Mouse (Mus musculus): ENCODE measurements around the gene Zp2. TPM values are rescaled to one million over a fixed set of nuclear protein-coding genes. Genes with fewer than 3 reads are reported as not detected.

Zp2 gene
- polyA plus RNA-seq, 1 experiment: 0.38 TPM

- Histone ChIP-seq H3K4me3 (ENCODE audit: insufficient read depth, low read length) (no peak overlapping the region), H3K4me1 (ENCODE audit: control insufficient read depth, insufficient read depth, low read length) (peaks cover 4% of the 10 kb centered on the region), H3K27ac (ENCODE audit: insufficient read depth, low read length) (peak overlapping the region; percentile 84)
- TF ChIP-seq POLR2A (IDR thresholded peaks at IDR 0.05; ENCODE audit: extremely low read depth, insufficient read depth, low read length) (no peak), CTCF (IDR thresholded peaks at IDR 0.05; ENCODE audit: extremely low read depth, insufficient read depth, low read length) (no peak)
Observed at GRCm38 (mm10) chr7:120156841-120157409, 11.8 kb upstream of the Zp2 start.

DNA sequence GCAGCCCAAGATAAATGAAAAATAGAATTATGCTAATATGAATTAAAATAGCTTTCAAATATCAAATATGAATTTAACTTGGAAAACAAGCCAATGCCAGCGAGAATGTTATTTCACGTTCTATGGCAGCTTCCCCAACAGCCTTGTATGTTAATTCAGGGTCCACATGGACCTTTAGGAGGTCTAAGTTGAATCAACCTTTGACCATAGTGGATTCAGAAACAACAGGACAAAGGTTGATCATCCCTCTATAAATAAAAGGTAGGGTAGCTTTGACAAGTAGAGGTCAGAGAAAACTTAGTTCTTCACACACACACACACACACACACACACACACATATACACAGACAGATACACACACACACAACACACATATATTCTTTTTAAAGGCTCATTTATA lies 5.8 kb upstream of the Zp2 start:
- Histone ChIP-seq H3K4me3 (ENCODE audit: insufficient read depth, low read length) (no peak overlapping the region), H3K4me1 (ENCODE audit: control insufficient read depth, insufficient read depth, low read length) (no peaks in the 10 kb centered on the region; the same call in none of the 2 replicates), H3K27ac (ENCODE audit: insufficient read depth, low read length) (no peak overlapping the region)
- TF ChIP-seq CTCF (IDR thresholded peaks at IDR 0.05; ENCODE audit: extremely low read depth, insufficient read depth, low read length): no peak
- TF ChIP-seq POLR2A (IDR thresholded peaks at IDR 0.05; ENCODE audit: extremely low read depth, insufficient read depth, low read length): no peak

DNA sequence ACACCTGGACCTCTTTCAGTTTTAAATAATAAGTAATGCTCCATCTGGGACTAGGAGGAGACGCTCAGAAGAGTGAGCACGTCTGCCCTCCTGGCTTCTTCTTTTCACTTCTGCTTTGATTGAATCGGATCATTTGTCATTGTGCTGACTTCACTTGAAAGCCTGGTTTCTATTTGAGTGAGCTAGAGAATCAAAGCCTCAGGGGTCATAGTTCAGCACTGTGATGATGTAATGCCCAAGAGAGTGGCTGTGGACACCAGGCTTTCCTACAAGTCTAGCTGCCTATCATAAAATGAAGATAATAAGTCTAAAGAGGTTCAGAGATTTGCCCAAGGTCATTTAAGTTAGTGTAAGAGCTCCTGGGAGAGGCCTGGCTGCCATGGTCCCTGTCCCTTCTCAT lies 5.2 kb upstream of the Zp2 start:
- Histone ChIP-seq H3K4me1 (ENCODE audit: control insufficient read depth, insufficient read depth, low read length) (no peaks in the 10 kb centered on the region; the same call in none of the 2 replicates), H3K4me3 (ENCODE audit: insufficient read depth, low read length) (no peak overlapping the region), H3K27ac (ENCODE audit: insufficient read depth, low read length) (peak overlapping the region; percentile 7)
- no peak for TF ChIP-seq CTCF (IDR thresholded peaks at IDR 0.05; ENCODE audit: extremely low read depth, insufficient read depth, low read length)
- no peak for TF ChIP-seq POLR2A (IDR thresholded peaks at IDR 0.05; ENCODE audit: extremely low read depth, insufficient read depth, low read length)

- no peak overlapping the region for H3K27ac ChIP-seq (ENCODE audit: insufficient read depth, low read length)
- no peak for TF ChIP-seq POLR2A (IDR thresholded peaks at IDR 0.05; ENCODE audit: extremely low read depth, insufficient read depth, low read length)
- TF ChIP-seq CTCF (IDR thresholded peaks at IDR 0.05; ENCODE audit: extremely low read depth, insufficient read depth, low read length): no peak
- no peaks in the 10 kb centered on the region for H3K4me1 ChIP-seq (ENCODE audit: control insufficient read depth, insufficient read depth, low read length)
- H3K4me3 ChIP-seq (ENCODE audit: insufficient read depth, low read length): no peak overlapping the region
Observed at GRCm38 (mm10) chr7:120142743-120143142, 2.3 kb downstream of the Zp2 start.

DNA sequence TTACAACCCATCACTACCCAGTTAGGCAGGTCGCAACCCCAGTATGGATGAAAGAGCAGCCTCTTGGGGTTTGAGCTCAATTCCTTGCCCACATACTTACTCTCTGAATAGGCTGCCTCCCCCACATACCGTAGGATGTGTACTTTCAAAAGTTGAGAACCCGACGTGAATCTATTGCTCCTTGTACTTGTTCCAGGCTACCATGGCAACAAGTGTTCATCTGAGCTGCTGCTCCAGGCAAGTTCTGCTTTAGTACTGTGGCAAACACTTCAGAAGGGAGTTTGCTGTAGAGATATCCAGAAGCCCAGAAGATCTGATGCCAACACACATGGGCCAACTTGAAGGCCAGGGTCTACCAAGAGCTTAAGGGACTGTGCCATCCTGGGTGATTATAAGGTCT lies 16.1 kb downstream of the Zp2 start:
- no peak for TF ChIP-seq POLR2A (IDR thresholded peaks at IDR 0.05; ENCODE audit: extremely low read depth, insufficient read depth, low read length)
- TF ChIP-seq CTCF (IDR thresholded peaks at IDR 0.05; ENCODE audit: extremely low read depth, insufficient read depth, low read length): no peak
- Histone ChIP-seq H3K4me3 (ENCODE audit: insufficient read depth, low read length) (no peak overlapping the region), H3K27ac (ENCODE audit: insufficient read depth, low read length) (no peak overlapping the region), H3K4me1 (ENCODE audit: control insufficient read depth, insufficient read depth, low read length) (no peaks in the 10 kb centered on the region; the same call in 1 of the 2 replicates)

GRCm38 (mm10) chr7:120127686-120128059 lies 17.4 kb downstream of the Zp2 start:
- Histone ChIP-seq H3K4me1 (ENCODE audit: control insufficient read depth, insufficient read depth, low read length) (no peaks in the 10 kb centered on the region; the same call in 1 of the 2 replicates), H3K27ac (ENCODE audit: insufficient read depth, low read length) (no peak overlapping the region), H3K4me3 (ENCODE audit: insufficient read depth, low read length) (no peak overlapping the region)
- TF ChIP-seq CTCF (IDR thresholded peaks at IDR 0.05; ENCODE audit: extremely low read depth, insufficient read depth, low read length) (no peak), POLR2A (IDR thresholded peaks at IDR 0.05; ENCODE audit: extremely low read depth, insufficient read depth, low read length) (no peak)

DNA sequence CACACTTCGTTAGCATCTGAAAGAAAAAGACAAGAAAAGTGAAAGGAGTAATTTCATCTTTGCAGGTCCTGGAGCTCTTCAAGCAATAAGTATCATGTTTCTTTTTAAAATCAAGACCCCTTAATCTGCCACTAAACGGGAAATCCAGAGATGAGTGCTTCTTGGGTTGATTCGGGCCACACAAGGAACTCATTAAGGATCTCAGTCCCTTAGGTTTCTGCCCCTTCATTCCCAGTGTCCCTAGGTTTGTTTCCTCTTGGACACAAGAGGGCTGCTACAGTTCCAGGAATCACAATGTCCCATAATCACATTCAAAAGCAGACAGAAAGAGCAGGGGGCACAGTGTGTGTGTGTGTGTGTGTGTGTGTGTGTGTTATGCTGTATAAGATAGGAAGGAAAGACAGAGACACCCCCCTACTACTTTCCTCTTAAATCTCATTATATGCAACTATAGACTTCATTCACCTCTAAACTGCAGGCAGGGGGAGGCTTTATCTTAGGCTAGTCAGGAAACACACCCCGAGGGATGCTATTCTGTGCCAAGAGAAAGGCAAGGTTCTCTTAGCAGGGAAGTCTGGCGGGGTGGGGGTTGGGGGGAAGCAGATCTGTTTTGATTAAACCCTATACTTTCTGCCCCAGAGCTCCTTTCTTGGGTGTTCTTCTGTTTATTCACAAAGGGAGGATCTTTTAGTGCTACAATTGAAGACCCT lies 18.0 kb downstream of the Zp2 start:
- Histone ChIP-seq H3K4me3 (ENCODE audit: insufficient read depth, low read length) (no peak overlapping the region), H3K4me1 (ENCODE audit: control insufficient read depth, insufficient read depth, low read length) (no peaks in the 10 kb centered on the region; the same call in 1 of the 2 replicates), H3K27ac (ENCODE audit: insufficient read depth, low read length) (no peak overlapping the region)
- TF ChIP-seq POLR2A (IDR thresholded peaks at IDR 0.05; ENCODE audit: extremely low read depth, insufficient read depth, low read length): no peak
- no peak for TF ChIP-seq CTCF (IDR thresholded peaks at IDR 0.05; ENCODE audit: extremely low read depth, insufficient read depth, low read length)

DNA sequence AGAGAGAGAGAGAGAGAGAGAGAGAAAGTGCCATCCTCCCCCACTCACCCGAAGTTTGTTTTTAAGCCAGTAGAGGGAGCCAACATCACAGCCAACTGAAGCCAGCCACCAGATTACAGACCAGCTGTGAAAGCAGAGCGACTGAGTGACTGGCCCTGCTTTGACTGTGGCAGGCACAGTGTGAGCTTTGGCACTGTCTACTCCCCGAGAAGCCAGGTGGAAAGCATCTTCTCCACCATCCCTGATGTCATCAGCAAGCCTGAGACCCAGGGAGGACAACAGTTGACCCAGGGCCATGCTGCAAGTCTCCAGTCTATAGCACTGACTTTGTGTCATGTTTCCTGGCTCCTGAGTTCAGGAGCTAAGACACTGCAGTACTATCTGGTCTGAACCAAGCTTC lies 20.2 kb downstream of the Zp2 start:
- peak; percentile 89 for TF ChIP-seq CTCF (IDR thresholded peaks at IDR 0.05; ENCODE audit: extremely low read depth, insufficient read depth, low read length)
- TF ChIP-seq POLR2A (IDR thresholded peaks at IDR 0.05; ENCODE audit: extremely low read depth, insufficient read depth, low read length): no peak
- no peak overlapping the region for H3K4me3 ChIP-seq (ENCODE audit: insufficient read depth, low read length)
- no peak overlapping the region for H3K27ac ChIP-seq (ENCODE audit: insufficient read depth, low read length)
- H3K4me1 ChIP-seq (ENCODE audit: control insufficient read depth, insufficient read depth, low read length): no peaks in the 10 kb centered on the region; the same call in 1 of the 2 replicates

GRCm38 (mm10) chr7:120123776-120124175 lies 21.3 kb downstream of the Zp2 start:
- TF ChIP-seq POLR2A (IDR thresholded peaks at IDR 0.05; ENCODE audit: extremely low read depth, insufficient read depth, low read length) (no peak), CTCF (IDR thresholded peaks at IDR 0.05; ENCODE audit: extremely low read depth, insufficient read depth, low read length) (no peak)
- Histone ChIP-seq H3K4me1 (ENCODE audit: control insufficient read depth, insufficient read depth, low read length) (no peaks in the 10 kb centered on the region; the same call in 1 of the 2 replicates), H3K4me3 (ENCODE audit: insufficient read depth, low read length) (no peak overlapping the region), H3K27ac (ENCODE audit: insufficient read depth, low read length) (no peak overlapping the region)

- H3K4me3 ChIP-seq (ENCODE audit: insufficient read depth, low read length): no peak overlapping the region
- no peaks in the 10 kb centered on the region for H3K4me1 ChIP-seq (ENCODE audit: control insufficient read depth, insufficient read depth, low read length)
- no peak overlapping the region for H3K27ac ChIP-seq (ENCODE audit: insufficient read depth, low read length)
- TF ChIP-seq CTCF (IDR thresholded peaks at IDR 0.05; ENCODE audit: extremely low read depth, insufficient read depth, low read length): no peak
- no peak for TF ChIP-seq POLR2A (IDR thresholded peaks at IDR 0.05; ENCODE audit: extremely low read depth, insufficient read depth, low read length)
Observed at GRCm38 (mm10) chr7:120117529-120117928, 27.6 kb downstream of the Zp2 start.

All from cortical plate, adult 2 months (tissue).